Mouse (Mus musculus) embryonic fibroblast, embryonic 13.5 days (primary cell): ENCODE data around the gene Prkd2. TPM values are rescaled to one million over a fixed set of nuclear protein-coding genes. Genes with fewer than 3 reads are reported as not detected.
A peak's percentile ranks its signal among the peaks of the same experiment; 100 is the strongest.

Source experiments
- H3K27ac ChIP-seq: 2 replicates; pipeline ENCODE4 v1.5.1; 2012; ENCODE audit warnings: low read length, control low read depth, inconsistent platforms; ENCODE audit not compliant: insufficient read depth
- H3K4me1 ChIP-seq: 2 replicates; pipeline ENCODE4 v1.6.1; 2011; ENCODE audit warnings: low read length; ENCODE audit not compliant: control insufficient read depth, insufficient read depth
- H3K4me3 ChIP-seq: 2 replicates; pipeline ENCODE4 v1.5.1; 2011; ENCODE audit warnings: mild to moderate bottlenecking, control low read depth, low read length; ENCODE audit not compliant: insufficient read depth
- CTCF ChIP-seq: IDR thresholded peaks from 2 replicates; pipeline ENCODE4 v1.5.1; 2011; ENCODE audit warnings: mild to moderate bottlenecking, control low read depth, low read length, moderate library complexity, borderline replicate concordance; ENCODE audit not compliant: insufficient read depth
- POLR2A ChIP-seq: IDR thresholded peaks from 2 replicates; pipeline ENCODE4 v1.6.1; 2011; ENCODE audit warnings: low read depth, mild to moderate bottlenecking, control low read depth, low read length, moderate library complexity
- polyA plus RNA-seq: library from polyadenylated mRNA; stranded (reverse); fragments of >200 nt; gene quantifications from 2 replicates; pipeline ENCODE4 v1.2.4, GENCODE M21; 2011; ENCODE audit warnings: low read depth; ENCODE audit not compliant: missing spikeins, insufficient read length

The Prkd2 gene
- polyA plus RNA-seq, 1 experiment, result 17.8 TPM

GRCm38 (mm10) chr7:16825785-16826184, 16.9 kb upstream of the Prkd2 start:
- no peak overlapping the region for H3K4me3 ChIP-seq
- no peaks in the 10 kb centered on the region for H3K4me1 ChIP-seq
- no peak overlapping the region for H3K27ac ChIP-seq
- TF ChIP-seq POLR2A (no peak), CTCF (no peak)

DNA sequence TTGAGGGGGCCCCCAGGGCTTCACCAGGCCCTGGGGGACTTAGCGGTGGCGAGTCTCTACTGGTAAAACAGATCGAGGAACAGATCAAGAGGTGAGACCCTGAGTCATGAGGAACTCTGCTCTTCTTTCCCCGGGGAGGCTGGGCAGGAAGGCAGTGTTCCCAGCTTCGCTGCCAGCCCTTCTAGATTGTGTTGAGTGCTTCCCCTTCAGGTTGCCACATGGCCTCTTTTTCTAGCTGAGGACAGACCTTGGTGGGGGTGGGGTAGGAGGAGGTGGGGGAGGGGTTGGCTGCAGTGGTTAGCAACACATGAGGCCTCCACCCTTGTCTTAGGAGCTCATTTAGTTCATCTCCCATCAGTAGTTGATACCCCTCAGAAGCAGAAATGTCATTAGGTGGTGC, 16.1 kb upstream of the Prkd2 start:
- Histone ChIP-seq H3K27ac (no peak overlapping the region), H3K4me1 (no peaks in the 10 kb centered on the region), H3K4me3 (no peak overlapping the region)
- TF ChIP-seq POLR2A, result no peak

DNA sequence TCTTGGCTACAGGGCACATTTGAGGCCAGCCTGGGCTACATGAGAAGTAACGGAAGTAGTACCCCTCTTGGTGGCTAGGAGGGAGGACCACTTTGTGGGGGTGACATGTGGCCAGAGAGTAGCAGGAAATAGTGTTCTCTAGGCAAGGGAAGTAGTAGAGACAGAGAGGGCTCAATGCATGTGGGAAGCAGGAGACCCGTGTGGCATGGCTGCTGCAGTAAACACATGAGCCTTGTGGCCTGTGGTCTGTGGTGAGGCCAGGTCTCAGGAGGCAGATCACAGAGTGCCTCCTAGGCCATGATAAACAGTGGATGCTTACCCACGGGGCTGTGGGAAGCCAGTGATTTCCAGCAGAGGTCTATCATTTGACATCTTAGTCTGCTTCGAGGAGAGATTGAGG, 15.4 kb upstream of the Prkd2 start:
- TF ChIP-seq CTCF, result no peak
- TF ChIP-seq POLR2A, result no peak
- Histone ChIP-seq H3K27ac (no peak overlapping the region), H3K4me3 (no peak overlapping the region), H3K4me1 (no peaks in the 10 kb centered on the region)

DNA sequence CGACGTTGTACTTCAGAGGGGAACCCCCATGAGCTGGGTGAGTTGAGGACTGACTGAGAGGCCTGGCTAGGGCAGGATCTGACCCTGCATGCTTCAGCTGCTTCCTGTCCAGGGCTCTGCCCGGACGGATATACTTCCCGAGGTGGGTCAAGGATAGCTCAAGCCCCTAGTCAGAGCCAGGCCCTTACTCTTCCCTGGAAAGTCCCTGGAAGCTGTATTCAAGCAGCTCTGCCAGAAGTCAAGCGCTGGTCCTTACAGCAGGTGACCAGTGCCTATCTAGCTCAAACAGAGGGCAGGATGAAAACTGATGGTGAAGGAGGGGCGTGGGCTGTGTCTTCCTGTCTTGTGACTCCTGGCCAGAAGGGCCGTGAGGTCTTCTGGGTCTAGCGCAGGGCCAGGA, 12.3 kb upstream of the Prkd2 start:
- TF ChIP-seq CTCF, result no peak
- TF ChIP-seq POLR2A, result no peak
- Histone ChIP-seq H3K27ac (no peak overlapping the region), H3K4me3 (no peak overlapping the region), H3K4me1 (no peaks in the 10 kb centered on the region)

GRCm38 (mm10) chr7:16837916-16838803, 4.5 kb upstream of the Prkd2 start:
- TF ChIP-seq CTCF (no peak), POLR2A (no peak)
- Histone ChIP-seq H3K4me3 (no peak overlapping the region), H3K27ac (no peak overlapping the region), H3K4me1 (peaks cover 2% of the 10 kb centered on the region; the same call in 1 of the 2 replicates)

GRCm38 (mm10) chr7:16838804-16839426, 3.8 kb upstream of the Prkd2 start:
- Histone ChIP-seq H3K27ac (no peak overlapping the region), H3K4me3 (no peak overlapping the region), H3K4me1 (peaks cover 2% of the 10 kb centered on the region; the same call in 1 of the 2 replicates)
- TF ChIP-seq POLR2A, result no peak
- no peak for TF ChIP-seq CTCF

GRCm38 (mm10) chr7:16839427-16840108, 3.1 kb upstream of the Prkd2 start:
- TF ChIP-seq POLR2A (no peak), CTCF (no peak)
- Histone ChIP-seq H3K4me3 (no peak overlapping the region), H3K4me1 (peaks cover 2% of the 10 kb centered on the region; the same call in 1 of the 2 replicates), H3K27ac (no peak overlapping the region)

GRCm38 (mm10) chr7:16840109-16840491, 2.6 kb upstream of the Prkd2 start:
- TF ChIP-seq POLR2A (no peak), CTCF (no peak)
- H3K4me1 ChIP-seq, result peaks cover 2% of the 10 kb centered on the region; the same call in 1 of the 2 replicates
- H3K27ac ChIP-seq, result no peak overlapping the region
- H3K4me3 ChIP-seq, result no peak overlapping the region

- peak overlapping the region; percentile 41; the same call in 1 of the 2 replicates for H3K27ac ChIP-seq
- peaks cover 2% of the 10 kb centered on the region; the same call in 1 of the 2 replicates for H3K4me1 ChIP-seq
- TF ChIP-seq POLR2A (no peak), CTCF (no peak)
- no peak overlapping the region for H3K4me3 ChIP-seq
Measured at GRCm38 (mm10) chr7:16841078-16841477, 1.6 kb upstream of the Prkd2 start.

DNA sequence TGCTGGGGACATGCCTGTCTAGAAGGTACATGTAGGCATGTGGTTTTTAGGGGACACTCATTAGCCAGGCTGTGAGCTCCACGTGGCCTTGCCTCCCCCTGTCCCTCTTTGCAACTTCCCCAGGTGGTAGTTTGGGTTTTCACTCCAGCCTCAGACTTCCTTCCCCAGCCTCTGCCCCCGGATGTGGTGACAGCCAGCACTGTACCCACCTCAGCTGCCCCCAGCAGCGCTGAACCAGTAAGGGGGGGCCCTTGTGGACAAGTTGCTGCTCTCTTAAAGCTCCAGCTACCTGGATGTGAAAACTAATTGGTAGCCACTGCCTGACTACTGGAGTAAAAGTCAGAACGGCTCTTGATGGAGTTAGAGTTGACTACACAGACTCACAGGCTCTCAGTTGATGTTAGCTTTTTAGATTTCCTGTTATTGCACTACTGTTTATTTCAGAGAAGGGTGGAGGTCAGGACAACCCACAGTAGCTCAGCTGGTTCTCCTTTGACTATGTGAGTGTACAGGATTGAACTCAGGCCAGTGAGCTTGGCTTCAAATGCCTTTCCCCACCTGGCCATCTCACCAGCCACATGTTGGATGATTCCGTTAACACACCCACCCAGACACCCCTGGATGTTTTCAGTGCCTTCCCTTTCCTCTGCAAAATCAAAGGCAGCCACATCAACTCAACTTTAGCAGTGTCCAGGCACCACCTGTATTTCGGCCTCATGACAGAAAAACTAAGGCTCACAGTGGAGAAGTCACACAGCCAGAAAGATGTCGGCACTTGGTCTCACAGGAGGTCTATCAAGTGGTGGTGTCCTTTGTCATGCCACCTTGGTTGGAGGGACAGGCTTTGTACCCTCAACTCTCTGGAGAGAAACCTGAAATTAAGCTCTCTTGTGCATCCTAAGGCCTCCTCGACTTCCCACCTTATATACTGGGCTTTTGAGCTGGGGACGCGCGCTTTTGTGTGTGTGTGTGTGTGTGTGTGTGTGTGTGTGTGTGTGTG, 841 bp upstream of the Prkd2 start:
- Histone ChIP-seq H3K4me1 (peaks cover 2% of the 10 kb centered on the region; the same call in 1 of the 2 replicates), H3K4me3 (no peak overlapping the region), H3K27ac (peak overlapping the region; percentile 42)
- TF ChIP-seq CTCF (no peak), POLR2A (no peak)
